Mouse (Mus musculus) left cerebral cortex, postnatal 10 days (tissue): ENCODE measurements around the gene Rwdd2b. TPM values are rescaled to one million over a fixed set of nuclear protein-coding genes. Genes with fewer than 3 reads are reported as not detected.

Experiments used
- DNase-seq, 2 experiments: peaks; one replicate each; pipeline ENCODE4 v3.0.0; 2021 to 2022; ENCODE audit warnings: low spot score in 2 of 2, mixed read lengths in 1 of 2; ENCODE audit errors: extremely low spot score in 1 of 2
- intact Hi-C: fragments of 180-260 bp; cut with DNase I; formaldehyde crosslinking; loops from one replicate; pipeline ENCODE4 v1.15.1; 2025
- total RNA-seq, 2 experiments: library from RNA; stranded (reverse); gene quantifications; 2 replicates each; pipeline ENCODE4 v1.2.3; 2021

Rwdd2b gene
- total RNA-seq, result 10 to 100 TPM; 10.9 to 11.9 TPM

GRCm38 (mm10) chr16:87440184-87440686, at the start of gene Rwdd2b:
Rwdd2b (minus strand) TSS chr16:87440573.
- peak; percentile 90 to 97 for DNase-seq
- intact Hi-C loops, result no loop called here

DNA sequence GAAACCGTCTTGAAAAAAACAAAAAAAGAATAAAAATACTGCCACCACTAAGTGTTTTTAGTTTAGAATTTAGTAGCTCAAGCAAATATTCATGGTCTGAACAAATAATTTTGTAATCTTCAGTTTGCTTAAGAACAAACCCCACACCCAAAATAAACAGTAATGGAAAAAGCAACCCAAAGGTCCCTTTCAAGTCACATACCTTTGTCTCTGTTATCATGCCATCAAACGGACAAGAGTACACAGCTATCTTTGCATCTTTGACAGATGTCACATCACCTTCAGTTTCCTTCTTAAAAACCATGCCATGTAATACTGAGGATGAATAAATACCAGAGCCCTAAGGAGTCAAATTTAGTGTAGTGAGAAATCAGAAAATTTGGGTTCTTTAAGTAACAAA, 48.2 kb upstream of the Rwdd2b start:
- no peak for DNase-seq

DNA sequence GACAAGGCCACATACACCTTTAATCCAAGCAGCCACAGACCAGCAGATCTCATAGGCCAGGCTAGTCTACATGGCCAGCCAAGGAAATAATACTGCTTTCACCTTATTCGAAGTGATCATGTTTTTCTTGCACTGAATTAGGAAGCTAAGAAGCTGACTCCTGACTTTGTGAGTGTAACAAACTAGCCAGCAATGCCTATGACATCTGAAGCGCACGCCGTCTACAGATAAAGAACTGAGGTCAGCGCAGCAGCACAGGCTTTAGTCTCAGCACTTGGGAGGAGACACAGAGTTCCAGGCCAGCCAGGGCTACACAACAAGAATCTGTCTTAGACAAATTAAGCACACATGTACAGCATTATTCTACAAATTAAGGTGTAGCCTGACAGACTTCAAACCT, 46.4 kb upstream of the Rwdd2b start:
- DNase-seq, result no peak
- intact Hi-C loops, result no loop called here

More for the DNA sequence above, 48.2 kb upstream of the Rwdd2b start:
- intact Hi-C loops, result no loop called here

- intact Hi-C loops, result loop anchor here (5.0 kb wide), 1 partner anchor 62 kb away; no protein-coding TSS in a partner anchor
- no peak for DNase-seq
Observed at GRCm38 (mm10) chr16:87484367-87484766, 44.0 kb upstream of the Rwdd2b start.

DNA sequence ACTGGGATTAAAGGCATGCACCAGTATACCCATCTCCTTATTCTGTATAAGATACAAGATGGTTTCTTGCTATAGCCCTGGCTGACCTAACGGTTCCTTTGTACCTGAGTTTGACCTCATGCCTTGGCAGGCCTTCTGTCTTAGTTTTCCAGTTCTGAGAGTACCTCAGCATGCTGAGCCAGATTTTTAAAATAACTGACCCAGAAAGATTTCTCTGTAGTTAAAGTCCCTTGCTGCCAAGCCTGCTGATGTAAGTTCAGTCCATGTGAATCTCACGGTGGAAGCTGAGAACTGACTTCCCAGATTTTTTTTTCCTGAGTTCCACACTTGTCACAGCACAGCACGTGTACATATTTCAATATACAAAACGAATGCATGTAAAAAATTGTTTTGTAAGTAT, 30.2 kb upstream of the Rwdd2b start:
- DNase-seq, result no peak
- intact Hi-C loops, result no loop called here

DNA sequence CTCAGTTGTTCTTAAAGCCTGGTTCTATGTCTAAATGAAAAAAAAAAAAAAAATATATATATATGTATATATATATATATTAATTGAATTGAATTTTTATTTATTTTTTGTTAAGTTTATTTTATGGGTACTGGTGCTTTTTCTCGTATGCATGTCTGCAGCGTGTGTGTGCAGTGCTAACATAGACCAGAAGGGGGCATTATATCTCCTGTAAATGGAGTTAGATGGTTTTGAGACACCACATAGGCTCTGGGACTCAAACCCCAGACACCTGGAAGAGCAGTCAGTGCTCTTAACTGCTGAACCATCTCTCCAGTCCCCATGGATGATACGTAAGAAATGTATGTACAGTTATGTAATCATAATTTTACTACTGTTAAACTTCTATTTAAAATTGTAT, 18.4 kb upstream of the Rwdd2b start:
- intact Hi-C loops, result no loop called here

GRCm38 (mm10) chr16:87455180-87455611, 14.8 kb upstream of the Rwdd2b start:
- intact Hi-C loops, result no loop called here
- DNase-seq, result no peak

More for the DNA sequence above, 18.4 kb upstream of the Rwdd2b start:
- DNase-seq, result no peak

GRCm38 (mm10) chr16:87454419-87455179, 14.2 kb upstream of the Rwdd2b start, which contains the start of gene Usp16:
Usp16 (plus strand) TSS chr16:87454703.
- intact Hi-C loops, result no loop called here
- DNase-seq, result peak; percentile 87 to 95

DNA sequence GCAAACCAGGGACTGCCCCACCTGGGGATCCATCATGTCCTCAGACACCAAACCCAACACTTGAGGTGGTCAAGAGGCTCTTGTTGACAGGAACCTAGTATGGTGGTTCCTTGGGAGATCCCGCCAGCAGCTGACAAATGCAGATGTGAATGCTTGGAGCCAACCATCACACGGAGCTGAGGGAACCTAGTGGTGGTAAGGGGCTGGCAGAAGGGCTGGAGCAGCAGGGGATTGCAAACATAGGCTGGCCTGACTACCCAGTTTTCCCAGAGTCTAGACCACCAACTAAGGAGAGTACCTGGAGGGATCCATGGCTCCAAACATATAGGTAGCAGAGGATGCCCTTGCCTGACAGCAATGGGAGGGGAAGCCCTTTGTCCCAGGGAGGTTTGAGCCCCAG, 12.9 kb upstream of the Rwdd2b start:
- intact Hi-C loops, result no loop called here
- no peak for DNase-seq

- intact Hi-C loops, result no loop called here
Observed at GRCm38 (mm10) chr16:87445528-87445927, 5.2 kb upstream of the Rwdd2b start.

GRCm38 (mm10) chr16:87445110-87445509, 4.7 kb upstream of the Rwdd2b start:
- DNase-seq, result no peak
- intact Hi-C loops, result no loop called here

More at GRCm38 (mm10) chr16:87445528-87445927, 5.2 kb upstream of the Rwdd2b start:
- no peak for DNase-seq

GRCm38 (mm10) chr16:87444071-87444470, 3.7 kb upstream of the Rwdd2b start:
- DNase-seq, result no peak
- intact Hi-C loops, result no loop called here

- DNase-seq, result no peak
- intact Hi-C loops, result no loop called here
Observed at GRCm38 (mm10) chr16:87443245-87443644, 2.9 kb upstream of the Rwdd2b start.

- intact Hi-C loops, result no loop called here
Observed at GRCm38 (mm10) chr16:87442291-87442690, 1.9 kb upstream of the Rwdd2b start.

DNA sequence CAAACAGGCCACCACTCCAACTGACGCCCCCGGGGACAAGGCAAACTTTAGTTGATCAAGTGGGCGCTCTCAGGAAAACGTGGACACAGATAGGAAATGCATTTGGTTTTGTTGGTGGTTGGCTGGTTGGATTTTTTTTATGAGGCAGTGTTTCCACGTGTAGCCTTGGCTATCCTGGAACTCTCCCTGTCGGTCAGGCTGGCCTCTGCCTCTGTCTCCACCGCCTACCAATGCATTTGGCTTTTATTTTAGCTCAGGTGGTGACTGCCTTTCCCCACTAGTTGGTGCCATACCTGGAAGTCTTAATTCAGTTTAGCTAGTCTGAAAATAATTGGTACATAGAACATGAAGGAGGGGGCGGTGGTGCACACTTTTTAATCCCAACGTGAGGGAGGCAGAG, 716 bp upstream of the Rwdd2b start:
- intact Hi-C loops, result no loop called here
- no peak for DNase-seq

More at GRCm38 (mm10) chr16:87442291-87442690, 1.9 kb upstream of the Rwdd2b start:
- no peak for DNase-seq

DNA sequence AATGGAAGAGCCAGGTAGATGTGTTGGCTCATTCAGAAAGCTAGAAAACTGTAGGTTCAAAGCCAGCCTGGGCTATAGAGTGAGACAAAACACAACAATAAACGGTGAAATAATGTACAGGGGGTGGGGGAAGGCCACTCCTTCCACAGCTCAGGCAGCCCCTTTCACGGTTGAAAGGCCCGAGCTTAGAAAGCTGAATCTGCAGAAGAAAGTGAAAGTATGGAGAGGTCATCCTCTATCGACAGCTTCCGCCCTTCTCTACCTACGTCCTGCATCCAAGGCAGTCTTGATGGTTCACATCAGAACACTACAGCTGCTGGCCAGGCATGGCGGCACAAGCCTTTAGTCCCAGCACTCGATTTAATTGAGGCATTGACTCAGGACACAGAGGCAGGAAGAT, 1.7 kb downstream of the Rwdd2b start:
- no peak for DNase-seq
- intact Hi-C loops, result no loop called here

GRCm38 (mm10) chr16:87437096-87437495, 3.3 kb downstream of the Rwdd2b start:
- intact Hi-C loops, result no loop called here

DNA sequence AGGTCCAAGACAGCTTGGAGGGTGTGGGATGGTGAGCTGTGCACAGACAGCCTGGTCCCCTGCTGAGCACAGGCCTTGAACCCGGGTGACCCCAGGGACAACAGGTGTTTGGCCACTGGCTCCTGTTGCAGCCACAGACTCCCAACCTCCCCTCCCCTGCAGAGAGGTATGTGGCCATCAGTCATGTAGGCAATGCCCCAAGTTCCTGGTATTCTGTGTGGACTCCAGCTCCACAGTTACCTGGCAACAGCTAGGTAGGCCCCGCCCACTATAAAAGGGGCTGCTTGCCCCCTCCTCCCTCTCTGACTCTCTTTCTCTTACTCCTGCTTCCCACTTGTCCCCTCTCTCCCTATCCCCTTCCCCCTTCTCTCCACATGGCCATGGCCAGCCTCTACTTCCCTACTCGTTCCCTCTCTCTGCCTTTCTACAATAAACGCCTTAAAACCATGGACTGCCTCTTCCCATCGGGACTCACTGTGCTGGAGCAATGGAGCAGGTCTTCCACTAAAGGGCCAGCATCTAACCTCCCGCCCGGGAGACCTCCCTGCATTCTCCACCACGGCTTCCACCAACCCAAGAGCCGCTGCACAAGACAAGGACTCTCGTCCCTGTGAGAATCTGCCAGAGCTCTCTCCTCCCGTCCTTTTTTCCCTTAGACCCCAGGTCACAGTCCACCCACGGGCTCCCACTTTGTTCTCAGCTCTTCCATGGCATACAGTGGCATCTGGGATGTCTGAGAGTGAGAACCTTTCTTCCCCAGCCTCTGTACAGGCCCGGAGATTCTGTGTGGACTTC, 4.8 kb downstream of the Rwdd2b start:
- DNase-seq, result no peak
- intact Hi-C loops, result no loop called here

More at GRCm38 (mm10) chr16:87437096-87437495, 3.3 kb downstream of the Rwdd2b start:
- DNase-seq, result no peak

DNA sequence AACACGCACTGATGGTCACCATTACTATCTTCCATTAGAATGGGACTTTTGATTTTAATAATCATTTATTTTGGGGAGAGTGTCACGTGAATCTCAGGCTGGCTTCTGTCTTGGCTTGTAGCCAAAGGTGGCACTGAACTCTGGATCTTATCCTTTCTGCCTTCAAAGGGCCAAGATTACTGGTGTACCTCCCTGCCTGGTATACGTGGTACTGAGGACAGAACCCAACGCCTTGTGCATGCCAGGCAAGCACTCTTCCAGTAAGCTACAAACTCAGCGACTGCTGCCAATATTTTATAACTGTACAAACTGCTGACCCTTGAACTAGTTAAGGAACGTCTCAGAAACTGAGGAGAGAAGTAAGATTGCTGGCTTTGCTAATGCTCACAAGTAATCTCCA, 5.4 kb downstream of the Rwdd2b start:
- no peak for DNase-seq
- intact Hi-C loops, result no loop called here

DNA sequence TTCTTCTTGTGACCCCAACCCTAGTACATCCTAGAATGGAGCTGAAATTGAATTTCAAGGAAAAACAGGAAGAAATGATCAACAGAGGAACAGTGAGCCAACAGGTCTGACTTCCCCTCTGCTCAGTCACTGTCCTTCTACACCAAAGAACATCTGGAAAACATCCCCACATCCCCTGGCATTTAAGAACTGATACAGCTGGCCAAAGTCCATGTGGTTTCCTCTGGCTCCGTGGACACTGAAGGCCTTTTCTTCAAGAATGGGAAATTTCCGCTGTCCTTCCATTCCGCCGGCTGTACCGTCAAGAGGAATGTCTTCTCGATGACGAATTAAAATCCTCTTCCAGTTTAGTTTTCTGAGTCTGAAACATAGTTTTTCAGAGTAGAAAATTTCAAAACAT, 6.1 kb downstream of the Rwdd2b start:
- no peak for DNase-seq
- intact Hi-C loops, result no loop called here
